Mouse (Mus musculus) cerebellum, postnatal 10 days (tissue): Measurements from ENCODE around the gene Cfi.

Experiments used
- DNase-seq, 2 experiments: peaks; one replicate each; pipeline ENCODE4 v3.0.0; 2021; ENCODE audit warnings: mixed read lengths in 2 of 2

Gene Cfi

GRCm38 (mm10) chr3:129835388-129835934 is at the start of gene Cfi:
Gene Cfi (plus strand): TSS chr3:129835884.
- DNase-seq: no peak

- no peak for DNase-seq
These were observed 41.9 kb upstream of the Cfi start for GRCm38 (mm10) chr3:129793801-129794200.

GRCm38 (mm10) chr3:129797341-129797740 is 38.3 kb upstream of the Cfi start:
- DNase-seq: no peak

- DNase-seq: no peak
These were observed 37.1 kb upstream of the Cfi start for GRCm38 (mm10) chr3:129798551-129798950.

- no peak for DNase-seq
These were observed 36.7 kb upstream of the Cfi start for GRCm38 (mm10) chr3:129799011-129799410.

GRCm38 (mm10) chr3:129803765-129804164 is 31.9 kb upstream of the Cfi start, which contains the start of gene Lrit3:
Gene Lrit3 (minus strand): TSS chr3:129804030.
- DNase-seq: no peak

GRCm38 (mm10) chr3:129820847-129821246 is 14.8 kb upstream of the Cfi start:
- DNase-seq: no peak

GRCm38 (mm10) chr3:129821736-129822135 is 13.9 kb upstream of the Cfi start:
- no peak for DNase-seq

GRCm38 (mm10) chr3:129822206-129822775 is 13.4 kb upstream of the Cfi start, which contains the start of gene Rrh:
Gene Rrh (minus strand): TSS chr3:129822587.
- DNase-seq: no peak

- peak in 1 of 2 experiments; percentile 56 for DNase-seq
These were observed 12.4 kb upstream of the Cfi start for GRCm38 (mm10) chr3:129823293-129823692.

- DNase-seq: peak; percentile 49 to 64
These were observed 11.5 kb upstream of the Cfi start for GRCm38 (mm10) chr3:129824146-129824545.

GRCm38 (mm10) chr3:129824891-129825290 is 10.8 kb upstream of the Cfi start:
- no peak for DNase-seq

- DNase-seq: no peak
These were observed 9.0 kb upstream of the Cfi start for GRCm38 (mm10) chr3:129826691-129827090.

GRCm38 (mm10) chr3:129827691-129828090 is 8.0 kb upstream of the Cfi start:
- no peak for DNase-seq

GRCm38 (mm10) chr3:129830626-129831025 is 5.1 kb upstream of the Cfi start:
- DNase-seq: no peak

- peak; percentile 97 to 98 for DNase-seq
These were observed 4.6 kb upstream of the Cfi start, which contains the start of gene Gar1 for GRCm38 (mm10) chr3:129831035-129831568. Gene Gar1 (minus strand): TSS chr3:129831396.

- no peak for DNase-seq
These were observed 490 bp downstream of the Cfi start for GRCm38 (mm10) chr3:129836051-129836697.

GRCm38 (mm10) chr3:129836965-129837364 is 1.3 kb downstream of the Cfi start:
- no peak for DNase-seq

GRCm38 (mm10) chr3:129838017-129838416 is 2.3 kb downstream of the Cfi start:
- no peak for DNase-seq

- DNase-seq: no peak
These were observed 10.2 kb downstream of the Cfi start for GRCm38 (mm10) chr3:129845868-129846267.

- DNase-seq: no peak
These were observed 11.2 kb downstream of the Cfi start for GRCm38 (mm10) chr3:129846846-129847245.

GRCm38 (mm10) chr3:129862592-129862991 is 26.9 kb downstream of the Cfi start:
- no peak for DNase-seq

- DNase-seq: peak; percentile 61 to 72
These were observed 28.0 kb downstream of the Cfi start for GRCm38 (mm10) chr3:129863698-129864097.

- no peak for DNase-seq
These were observed 41.6 kb downstream of the Cfi start for GRCm38 (mm10) chr3:129877327-129877726.
